Mouse (Mus musculus): ENCODE data around the gene Nin. TPM values are rescaled to one million over a fixed set of nuclear protein-coding genes. Genes with fewer than 3 reads are reported as not detected.

Gene Nin
- total RNA-seq (2014; rRNA removed) (2.1 and 2.9 TPM in 2 replicates), polyA plus RNA-seq (2012; rRNA removed) (0.51 and 1.1 TPM in 2 replicates)

GRCm38 (mm10) chr12:70113351-70113750, at the start of gene Nin:
Gene Nin (minus strand): TSS chr12:70113717.
- Histone ChIP-seq H3K27me3 (ENCODE audit: control insufficient read depth, insufficient read depth, low read length) (no peaks in the 10 kb centered on the region), H3K27ac (replicated peaks; ENCODE audit: insufficient read depth, low read depth, low read length) (no peak within 1 kb of the TSS), H3K79me2 (ENCODE audit: control insufficient read depth, insufficient read depth, low read length) (no peaks in the 10 kb centered on the region), H3K4me3 (ENCODE audit: insufficient read depth, low read depth, low read length) (no peak within 1 kb of the TSS), H3K9ac (ENCODE audit: low read depth, low read length) (no peak within 1 kb of the TSS), H3K4me1 (ENCODE audit: control insufficient read depth, insufficient read depth, low read length) (peaks cover 3% of the 10 kb centered on the region; the same call in 1 of the 2 replicates), H3K36me3 (ENCODE audit: control insufficient read depth, insufficient read depth, low read length) (no peaks in the 10 kb centered on the region)
- TF ChIP-seq CTCF (IDR thresholded peaks at IDR 0.05; ENCODE audit: low read depth, low read length), result no peak
- TF ChIP-seq POLR2A (IDR thresholded peaks at IDR 0.05; ENCODE audit: extremely low read depth, insufficient read depth, low read length), result no peak
- WGBS, result 80% methylated on average over 11 of the region's 11 CpGs
- no peak for DNase-seq (ENCODE audit: extremely low read depth, low read depth, low spot score)

GRCm38 (mm10) chr12:70161057-70161456, 47.5 kb upstream of the Nin start:
- Histone ChIP-seq H3K79me2 (ENCODE audit: control insufficient read depth, insufficient read depth, low read length) (no peaks in the 10 kb centered on the region), H3K4me1 (ENCODE audit: control insufficient read depth, insufficient read depth, low read length) (no peaks in the 10 kb centered on the region), H3K4me3 (ENCODE audit: insufficient read depth, low read depth, low read length) (no peak overlapping the region), H3K27ac (replicated peaks; ENCODE audit: insufficient read depth, low read depth, low read length) (no peak overlapping the region), H3K36me3 (ENCODE audit: control insufficient read depth, insufficient read depth, low read length) (no peaks in the 10 kb centered on the region), H3K27me3 (ENCODE audit: control insufficient read depth, insufficient read depth, low read length) (no peaks in the 10 kb centered on the region), H3K9ac (ENCODE audit: low read depth, low read length) (no peak overlapping the region)
- no peak for TF ChIP-seq CTCF (IDR thresholded peaks at IDR 0.05; ENCODE audit: low read depth, low read length)
- no peak for TF ChIP-seq POLR2A (IDR thresholded peaks at IDR 0.05; ENCODE audit: extremely low read depth, insufficient read depth, low read length)
- DNase-seq (ENCODE audit: extremely low read depth, low read depth, low spot score), result no peak
- 73% methylated on average over 5 of the region's 5 CpGs for WGBS

- no peak overlapping the region for H3K9ac ChIP-seq (ENCODE audit: low read depth, low read length)
- H3K36me3 ChIP-seq (ENCODE audit: control insufficient read depth, insufficient read depth, low read length), result no peaks in the 10 kb centered on the region
- WGBS, result 81% methylated on average over 5 of the region's 5 CpGs
- no peak overlapping the region for H3K4me3 ChIP-seq (ENCODE audit: insufficient read depth, low read depth, low read length)
- no peak for DNase-seq (ENCODE audit: extremely low read depth, low read depth, low spot score)
- H3K4me1 ChIP-seq (ENCODE audit: control insufficient read depth, insufficient read depth, low read length), result no peaks in the 10 kb centered on the region
- no peak overlapping the region for H3K27ac ChIP-seq (replicated peaks; ENCODE audit: insufficient read depth, low read depth, low read length)
- TF ChIP-seq CTCF (IDR thresholded peaks at IDR 0.05; ENCODE audit: low read depth, low read length) (no peak), POLR2A (IDR thresholded peaks at IDR 0.05; ENCODE audit: extremely low read depth, insufficient read depth, low read length) (no peak)
- H3K79me2 ChIP-seq (ENCODE audit: control insufficient read depth, insufficient read depth, low read length), result no peaks in the 10 kb centered on the region
- H3K27me3 ChIP-seq (ENCODE audit: control insufficient read depth, insufficient read depth, low read length), result no peaks in the 10 kb centered on the region
These were observed 44.0 kb upstream of the Nin start for GRCm38 (mm10) chr12:70157292-70158066.

- Histone ChIP-seq H3K79me2 (ENCODE audit: control insufficient read depth, insufficient read depth, low read length) (no peaks in the 10 kb centered on the region), H3K36me3 (ENCODE audit: control insufficient read depth, insufficient read depth, low read length) (no peaks in the 10 kb centered on the region), H3K9ac (ENCODE audit: low read depth, low read length) (no peak overlapping the region), H3K4me3 (ENCODE audit: insufficient read depth, low read depth, low read length) (no peak overlapping the region), H3K27me3 (ENCODE audit: control insufficient read depth, insufficient read depth, low read length) (no peaks in the 10 kb centered on the region), H3K27ac (replicated peaks; ENCODE audit: insufficient read depth, low read depth, low read length) (no peak overlapping the region), H3K4me1 (ENCODE audit: control insufficient read depth, insufficient read depth, low read length) (no peaks in the 10 kb centered on the region)
- 81% methylated on average over 6 of the region's 6 CpGs for WGBS
- TF ChIP-seq POLR2A (IDR thresholded peaks at IDR 0.05; ENCODE audit: extremely low read depth, insufficient read depth, low read length) (no peak), CTCF (IDR thresholded peaks at IDR 0.05; ENCODE audit: low read depth, low read length) (no peak)
- DNase-seq (ENCODE audit: extremely low read depth, low read depth, low spot score), result no peak
These were observed 42.7 kb upstream of the Nin start for GRCm38 (mm10) chr12:70156222-70156621.

- TF ChIP-seq POLR2A (IDR thresholded peaks at IDR 0.05; ENCODE audit: extremely low read depth, insufficient read depth, low read length), result no peak
- TF ChIP-seq CTCF (IDR thresholded peaks at IDR 0.05; ENCODE audit: low read depth, low read length), result no peak
- DNase-seq (ENCODE audit: extremely low read depth, low read depth, low spot score), result no peak
- H3K27ac ChIP-seq (replicated peaks; ENCODE audit: insufficient read depth, low read depth, low read length), result no peak within 1 kb of the TSS
- H3K4me1 ChIP-seq (ENCODE audit: control insufficient read depth, insufficient read depth, low read length), result no peaks in the 10 kb centered on the region
- H3K36me3 ChIP-seq (ENCODE audit: control insufficient read depth, insufficient read depth, low read length), result no peaks in the 10 kb centered on the region
- no peak within 1 kb of the TSS for H3K4me3 ChIP-seq (ENCODE audit: insufficient read depth, low read depth, low read length)
- H3K9ac ChIP-seq (ENCODE audit: low read depth, low read length), result no peak within 1 kb of the TSS
- H3K27me3 ChIP-seq (ENCODE audit: control insufficient read depth, insufficient read depth, low read length), result no peaks in the 10 kb centered on the region
- no peaks in the 10 kb centered on the region for H3K79me2 ChIP-seq (ENCODE audit: control insufficient read depth, insufficient read depth, low read length)
- WGBS, result 58% methylated on average over 3 of the region's 3 CpGs
These were observed 40.3 kb upstream of the Nin start, which contains the start of gene Abhd12b for GRCm38 (mm10) chr12:70153842-70154241. Gene Abhd12b (plus strand): TSS chr12:70154142.
